Comparison of ENCODE assay signal across 27 mouse cellular contexts in genomic region chr10:87922263-87922662, GRCm38 (mm10).
"Had no signal": no experiment of that assay in that cellular context is flagged by ENCODE, and none has a peak within 500 bp of the region (broad histone marks: within the 10 kb centered on the region; RNA-seq: fewer than 3 reads in every experiment).

No protein-coding gene starts in this region.

- H3K4me3 ChIP-seq: heart, adult 2 months; hindbrain, embryonic 10.5 days; hindbrain, embryonic 12.5 days; intestine, embryonic 15.5 days; kidney, embryonic 15.5 days; layer of hippocampus, adult 2 months; left cerebral cortex, adult 2 months; limb, embryonic 10.5 days; limb, embryonic 12.5 days; liver, embryonic 13.5 days; liver, embryonic 15.5 days had no signal

- H3K4me1 ChIP-seq: intestine, embryonic 15.5 days; liver, embryonic 13.5 days; liver, embryonic 15.5 days had no signal

- H3K9ac ChIP-seq: hindbrain, embryonic 12.5 days; hindbrain, embryonic 14.5 days; intestine, embryonic 15.5 days; kidney, embryonic 15.5 days; limb, embryonic 12.5 days; liver, embryonic 13.5 days; liver, embryonic 15.5 days had no signal

- H3K27ac ChIP-seq: heart, adult 2 months; hindbrain, embryonic 10.5 days; hindbrain, embryonic 12.5 days; hindbrain, embryonic 14.5 days; intestine, embryonic 15.5 days; kidney, embryonic 15.5 days; kidney, postnatal 0 days; layer of hippocampus, adult 2 months; left cerebral cortex, adult 2 months; limb, embryonic 10.5 days; limb, embryonic 12.5 days; liver, embryonic 13.5 days; liver, embryonic 15.5 days had no signal

- ATAC-seq: hindbrain, embryonic 16.5 days; inflammation-experienced regulatory T-cells, adult 6 months; intestine, embryonic 15.5 days; intestine, postnatal 0 days had no signal

- H3K36me3 ChIP-seq: hindbrain, embryonic 10.5 days; hindbrain, embryonic 12.5 days; intestine, embryonic 15.5 days; kidney, embryonic 15.5 days; limb, embryonic 12.5 days; liver, embryonic 13.5 days; liver, embryonic 15.5 days had no signal

- H3K4me2 ChIP-seq: heart, embryonic 11.5 days; hindbrain, embryonic 12.5 days; hindbrain, embryonic 14.5 days; intestine, embryonic 15.5 days; kidney, embryonic 15.5 days; limb, embryonic 12.5 days; liver, embryonic 11.5 days; liver, embryonic 13.5 days; liver, embryonic 15.5 days had no signal

- H3K27me3 ChIP-seq: hindbrain, embryonic 12.5 days; intestine, embryonic 15.5 days; kidney, embryonic 15.5 days; limb, embryonic 12.5 days; liver, embryonic 13.5 days; liver, embryonic 15.5 days had no signal

- DNase-seq: gastrocnemius, postnatal 14 days; gastrocnemius, postnatal 36 days; heart, adult 2 months; heart, postnatal 10 days; heart, postnatal 4 days; kidney, adult 2 months; kidney, adult 9 months; kidney, postnatal 25 days; kidney, postnatal 4 days; liver; liver, embryonic 13.5 days had no signal

- H3K9me3 ChIP-seq: hindbrain, embryonic 10.5 days; hindbrain, embryonic 12.5 days; intestine, embryonic 15.5 days; kidney, embryonic 15.5 days; limb, embryonic 10.5 days; limb, embryonic 12.5 days; liver, embryonic 13.5 days; liver, embryonic 15.5 days had no signal
